ENCODE assay signal across 21 mouse cellular contexts in genomic region chr5:129553642-129554041, GRCm38 (mm10). TPM values are rescaled to one million over a fixed set of nuclear protein-coding genes. Genes with fewer than 3 reads are reported as not detected.
A peak's percentile ranks its signal among the peaks of the same experiment; 100 is the strongest.
DNase-seq lines count a peak whose midpoint lies in the region; TF ChIP-seq lines count a peak whose summit lies in the region.
"Had no signal": no experiment of that assay in that cellular context is flagged by ENCODE, and none has a peak within 500 bp of the region (broad histone marks: within the 10 kb centered on the region; RNA-seq: fewer than 3 reads in every experiment).

No protein-coding gene starts in this region.

- TF ChIP-seq CTCF in layer of hippocampus, adult 2 months (conservative IDR thresholded peaks at IDR 0.05) = no peak

- no peak overlapping the region for H3K4me3 ChIP-seq in layer of hippocampus, adult 2 months
- H3K4me3 ChIP-seq: embryonic facial prominence, embryonic 10.5 days; embryonic facial prominence, embryonic 12.5 days; forebrain, embryonic 13.5 days; forebrain, embryonic 15.5 days had no signal

- peak overlapping the region; percentile 10; the same call in 1 of the 2 replicates for H3K27ac ChIP-seq in layer of hippocampus, adult 2 months
- H3K27ac ChIP-seq: embryonic facial prominence, embryonic 10.5 days; embryonic facial prominence, embryonic 12.5 days; forebrain, embryonic 13.5 days; forebrain, embryonic 15.5 days had no signal

- no peak for DNase-seq in layer of hippocampus, adult 2 months (ENCODE audit: low spot score in 2 of 2)
- DNase-seq in layer of hippocampus, postnatal 36 days = no peak
- peak; percentile 60 for DNase-seq in right cerebral cortex, adult 18-20 months
- no peak for DNase-seq in right cerebral cortex, postnatal 10 days (ENCODE audit: low spot score in 2 of 2)
- DNase-seq in MN1 (ENCODE audit: low spot score) = peak; percentile 47
- DNase-seq in brain, adult 2 months (ENCODE audit: low read depth, low spot score) = peak; percentile 65
- no peak for DNase-seq in kidney, adult 8-10 months
- no peak for DNase-seq in ovary, adult 18-20 months (ENCODE audit: low spot score)
- DNase-seq: adrenal gland, adult 8-10 months; adrenal gland, postnatal 14 days; adrenal gland, postnatal 36 days; cerebellum, adult 11-12 months; cerebellum, adult 2 months; cerebellum, adult 9-10 months; cerebellum, postnatal 10 days; cerebellum, postnatal 25 days; forebrain, postnatal 0 days had no signal

RNA-seq across cellular contexts. Expression of gene Mmp17, which starts 30.3 kb away (rescaled TPM):
- 100 to 1,000 TPM; 126 to 133 TPM for total RNA-seq in layer of hippocampus, adult 2 months (2021)
- total RNA-seq in layer of hippocampus, postnatal 36 days (2021) = 100 to 1,000 TPM; 128 to 136 TPM

RNA-seq across cellular contexts. Expression of gene Sfswap, which starts 52.6 kb away (rescaled TPM):
- 100 to 1,000 TPM; 129 to 147 TPM for total RNA-seq in layer of hippocampus, adult 2 months (2021)
- total RNA-seq in layer of hippocampus, postnatal 36 days (2021) = 100 to 1,000 TPM; 121 to 142 TPM

Comparison
In these comparisons a context has a peak if more than half of its experiments do, and no peak if none do; other contexts are left out.
1. DNase-seq: peak in right cerebral cortex, adult 18-20 months (single experiment), MN1 (single experiment) and brain, adult 2 months (single experiment); none in layer of hippocampus, adult 2 months (0 of 2), layer of hippocampus, postnatal 36 days (0 of 2), right cerebral cortex, postnatal 10 days (0 of 2), kidney, adult 8-10 months (0 of 2) and ovary, adult 18-20 months (single experiment).